Mouse (Mus musculus) hindbrain, embryonic 16.5 days (tissue): ENCODE measurements around the gene Eva1c. TPM values are rescaled to one million over a fixed set of nuclear protein-coding genes. Genes with fewer than 3 reads are reported as not detected.
A peak's percentile ranks its signal among the peaks of the same experiment; 100 is the strongest.

Source experiments
- ATAC-seq: fragments of 200-750 bp; cut with Nextera tagmentation; 2 replicates; pipeline ENCODE4 v1.8.0; 2017; ENCODE audit warnings: moderate TSS enrichment, moderate library complexity
- H3K27ac ChIP-seq: fragments of 300-500 bp; sonication (generic); 2 replicates; pipeline ENCODE4 v1.5.1; 2014; ENCODE audit warnings: low read depth, mild to moderate bottlenecking, control low read depth, low read length, moderate library complexity
- H3K27me3 ChIP-seq: fragments of 300-500 bp; sonication (generic); replicated peaks from 2 replicates; pipeline ENCODE4 v1.6.1; 2014; ENCODE audit warnings: low read length; ENCODE audit not compliant: control insufficient read depth, insufficient read depth
- H3K36me3 ChIP-seq: fragments of 300-500 bp; sonication (generic); 2 replicates; pipeline ENCODE4 v1.6.1; 2014; ENCODE audit warnings: mild to moderate bottlenecking, low read length, moderate library complexity, mixed read lengths; ENCODE audit not compliant: control insufficient read depth, insufficient read depth
- H3K4me1 ChIP-seq: fragments of 300-500 bp; sonication (generic); 2 replicates; pipeline ENCODE4 v1.6.1; 2014; ENCODE audit warnings: low read depth, low read length; ENCODE audit not compliant: control insufficient read depth, insufficient read depth
- H3K4me2 ChIP-seq: fragments of 300-500 bp; sonication (generic); 2 replicates; pipeline ENCODE4 v1.6.1; 2014; ENCODE audit warnings: mild to moderate bottlenecking, low read length, control low read depth, moderate library complexity
- H3K4me3 ChIP-seq: fragments of 300-500 bp; sonication (generic); 2 replicates; pipeline ENCODE4 v1.5.1; 2014; ENCODE audit warnings: mild to moderate bottlenecking, low read length, control low read depth, moderate library complexity
- H3K9ac ChIP-seq: fragments of 300-500 bp; sonication (generic); 2 replicates; pipeline ENCODE4 v1.6.1; 2014; ENCODE audit warnings: low read depth, mild to moderate bottlenecking, control low read depth, low read length, moderate library complexity
- H3K9me3 ChIP-seq: fragments of 300-500 bp; sonication (generic); 2 replicates; pipeline ENCODE4 v1.6.1; 2014; ENCODE audit warnings: mild to moderate bottlenecking, low read length, moderate library complexity; ENCODE audit not compliant: control insufficient read depth
- WGBS: fragments of 180-500 bp; shearing (Covaris S2); extraction: QIAGEN DNeasy Blood & Tissue Kit; methylation state at CpG from one replicate; pipeline ENCODE4 v1.1.7; 2014; 5-methylcytosine and 5-hydroxymethylcytosine counted together
- polyA plus RNA-seq: library from polyadenylated mRNA; unstranded; fragments of >200 nt; fragmentation: Nextera tagmentation; extraction: Ambion mirVana; gene quantifications from 2 replicates; pipeline ENCODE4 v1.2.1, GENCODE M21; 2015

Gene Eva1c
- polyA plus RNA-seq, 1 experiment from 2014 or later = 4.4 TPM

DNA sequence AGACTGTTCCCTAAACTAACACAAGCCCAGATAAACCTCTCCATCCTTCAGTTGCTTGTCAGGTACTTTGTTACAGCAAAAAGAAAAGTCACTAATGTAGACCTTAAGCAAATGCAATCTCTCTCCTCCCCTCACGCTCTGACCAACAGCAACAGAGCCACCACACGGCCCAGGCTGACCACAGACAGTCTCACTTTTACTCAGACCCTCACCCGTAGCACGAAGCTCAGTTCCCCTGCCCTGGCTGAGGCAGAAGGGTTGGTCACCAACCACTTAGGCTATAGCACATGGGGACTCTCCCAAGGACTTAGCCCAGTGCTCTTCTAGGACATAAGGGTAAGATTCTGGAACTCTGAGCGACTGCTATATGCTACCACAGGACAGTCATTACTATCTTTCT lies 27.7 kb upstream of the Eva1c start:
- H3K9ac ChIP-seq = no peak overlapping the region
- WGBS = 93% methylated on average over 5 of the region's 5 CpGs
- H3K36me3 ChIP-seq = peaks cover 37% of the 10 kb centered on the region
- H3K9me3 ChIP-seq = no peaks in the 10 kb centered on the region
- no peak overlapping the region for H3K4me3 ChIP-seq
- H3K4me1 ChIP-seq = no peaks in the 10 kb centered on the region
- no peaks in the 10 kb centered on the region for H3K27me3 ChIP-seq
- ATAC-seq = no peak
- H3K4me2 ChIP-seq = no peak overlapping the region
- H3K27ac ChIP-seq = no peak overlapping the region

DNA sequence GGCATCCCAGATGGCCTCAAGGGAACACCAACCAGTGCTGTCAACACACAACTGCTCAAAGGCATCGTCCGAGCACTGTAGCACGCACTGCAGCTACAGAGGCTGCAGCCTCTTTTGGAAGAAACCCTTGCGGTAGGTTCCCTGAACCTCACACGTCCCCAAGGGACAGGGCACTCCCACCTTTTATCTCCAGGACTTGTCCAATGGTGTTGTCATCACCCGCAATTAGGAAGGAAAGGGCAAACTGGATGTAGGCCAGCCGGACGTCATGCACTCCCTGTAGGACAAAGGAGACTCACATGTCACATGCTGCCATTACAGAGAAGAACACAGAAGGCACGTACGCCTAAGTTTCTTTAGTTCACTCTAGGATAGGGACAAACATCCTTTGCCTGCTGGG lies 26.7 kb upstream of the Eva1c start:
- Histone ChIP-seq H3K4me2 (no peak overlapping the region), H3K9me3 (no peaks in the 10 kb centered on the region), H3K4me1 (no peaks in the 10 kb centered on the region), H3K27me3 (no peaks in the 10 kb centered on the region), H3K9ac (no peak overlapping the region), H3K4me3 (no peak overlapping the region), H3K36me3 (peaks cover 46% of the 10 kb centered on the region), H3K27ac (no peak overlapping the region)
- no peak for ATAC-seq
- WGBS = 87% methylated on average over 10 of the region's 10 CpGs

DNA sequence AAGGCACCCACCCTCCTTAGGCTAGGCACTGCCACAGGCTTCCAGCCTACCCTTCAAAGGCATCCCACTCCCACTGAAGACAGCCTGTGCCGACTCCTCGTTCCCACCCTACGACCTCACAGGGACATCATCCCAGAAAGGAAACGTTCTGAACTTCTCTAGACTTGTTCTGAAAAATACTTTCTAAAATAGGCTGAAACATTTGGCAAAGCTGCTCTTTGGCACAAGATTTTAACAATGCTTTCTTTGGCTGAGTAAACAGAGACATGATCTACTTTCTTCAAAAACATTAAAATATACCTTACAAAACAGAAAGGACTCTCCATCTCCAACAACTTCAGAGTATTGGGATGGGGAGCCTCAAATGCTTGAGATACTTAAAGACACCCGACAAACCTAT lies 25.3 kb upstream of the Eva1c start:
- Histone ChIP-seq H3K9ac (no peak overlapping the region), H3K36me3 (peaks cover 37% of the 10 kb centered on the region), H3K9me3 (no peaks in the 10 kb centered on the region), H3K27ac (no peak overlapping the region), H3K4me2 (no peak overlapping the region), H3K27me3 (no peaks in the 10 kb centered on the region), H3K4me1 (no peaks in the 10 kb centered on the region), H3K4me3 (no peak overlapping the region)
- 92% methylated on average over 5 of the region's 5 CpGs for WGBS
- ATAC-seq = no peak

DNA sequence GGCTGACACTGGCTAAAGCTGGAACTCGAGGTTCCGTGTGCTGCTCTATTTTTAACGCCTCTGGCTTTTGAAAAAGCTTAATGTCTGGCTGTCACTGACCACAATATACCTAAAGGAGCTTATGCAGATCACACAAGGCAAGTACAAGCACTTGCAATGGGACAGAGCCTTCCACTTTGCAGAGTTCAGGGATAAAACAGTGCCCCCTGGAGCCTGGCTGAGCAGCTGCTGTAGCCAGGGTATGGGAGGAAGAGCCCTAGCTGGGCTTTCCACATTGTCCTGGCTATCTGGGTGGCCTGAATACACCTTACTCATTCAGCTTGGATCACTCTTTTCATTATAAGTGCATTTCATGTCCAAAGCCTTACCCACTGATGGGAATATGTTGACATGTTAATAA lies 24.6 kb upstream of the Eva1c start:
- Histone ChIP-seq H3K27ac (no peak overlapping the region), H3K4me3 (no peak overlapping the region), H3K27me3 (no peaks in the 10 kb centered on the region), H3K4me2 (no peak overlapping the region), H3K4me1 (no peaks in the 10 kb centered on the region), H3K9me3 (no peaks in the 10 kb centered on the region), H3K36me3 (peaks cover 35% of the 10 kb centered on the region), H3K9ac (no peak overlapping the region)
- WGBS = 81% methylated on average over 3 of the region's 3 CpGs
- no peak for ATAC-seq

DNA sequence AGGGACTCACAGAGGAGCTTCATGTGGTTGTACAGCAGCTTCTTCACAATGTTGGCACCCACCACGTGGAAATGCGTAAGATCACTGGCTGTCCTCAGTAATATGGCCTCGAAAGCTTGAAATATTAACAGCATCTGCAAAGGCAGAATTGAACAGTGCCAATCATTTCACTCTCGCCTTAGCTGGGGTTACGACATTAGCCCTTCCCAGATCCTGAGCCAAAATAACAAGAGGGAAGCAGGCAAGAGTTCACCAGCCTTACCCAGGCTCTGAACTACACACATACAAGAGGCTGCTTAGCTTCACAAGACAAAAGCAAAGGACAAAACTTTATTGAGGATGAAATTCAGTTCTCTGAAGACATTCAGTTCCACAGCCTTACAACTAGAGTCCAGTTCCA lies 22.1 kb upstream of the Eva1c start:
- Histone ChIP-seq H3K4me3 (no peak overlapping the region), H3K27me3 (no peaks in the 10 kb centered on the region), H3K9ac (no peak overlapping the region), H3K36me3 (peaks cover 27% of the 10 kb centered on the region), H3K4me2 (no peak overlapping the region), H3K9me3 (no peaks in the 10 kb centered on the region), H3K4me1 (peaks cover 4% of the 10 kb centered on the region), H3K27ac (no peak overlapping the region)
- ATAC-seq = no peak
- 92% methylated on average over 5 of the region's 5 CpGs for WGBS

DNA sequence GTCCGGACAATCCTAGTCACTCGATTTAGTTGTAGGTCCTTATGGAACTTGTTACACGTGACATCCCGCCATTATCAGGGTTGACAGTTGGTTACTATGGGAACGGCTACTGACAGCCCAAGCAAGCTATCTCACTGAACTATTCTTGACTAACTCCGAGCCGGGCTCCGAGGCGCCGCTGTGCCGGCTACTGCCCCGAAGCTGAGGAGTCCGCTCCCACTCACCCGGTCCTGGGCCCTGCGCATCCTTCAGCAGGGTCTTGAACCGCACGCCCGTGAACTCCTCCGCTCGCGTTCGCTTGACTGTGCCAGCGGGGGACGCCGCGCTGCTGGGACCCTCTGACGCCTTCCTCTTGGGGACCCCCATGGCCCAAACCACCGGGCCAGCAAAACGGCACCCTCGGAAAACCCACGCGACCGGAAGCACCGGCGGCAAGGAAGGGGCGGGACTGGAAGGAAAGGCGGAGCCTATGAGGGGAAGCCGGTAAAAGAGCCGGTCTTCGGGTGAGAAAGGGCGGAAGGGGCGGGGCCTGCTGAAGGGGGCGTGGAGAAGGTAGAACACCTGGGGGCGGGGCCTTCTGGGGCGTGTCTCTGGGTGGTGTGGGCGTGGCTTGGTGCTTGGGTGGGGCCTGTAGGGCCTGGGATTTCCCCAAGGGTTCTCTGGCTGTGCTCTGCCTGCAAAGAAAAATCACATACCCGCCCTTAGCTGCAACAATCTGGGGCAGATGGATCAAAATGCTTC lies 16.4 kb upstream of the Eva1c start, which contains the start of gene Urb1:
TSS of gene Urb1 (minus strand) at position 439 of the 741 bp plus-strand sequence.
- Histone ChIP-seq H3K4me1 (peaks cover 12% of the 10 kb centered on the region), H3K9me3 (no peaks in the 10 kb centered on the region), H3K9ac (peak within 1 kb of the TSS; percentile 73), H3K4me3 (peak within 1 kb of the TSS; percentile 86), H3K27ac (peak within 1 kb of the TSS; percentile 77), H3K36me3 (no peaks in the 10 kb centered on the region), H3K27me3 (no peaks in the 10 kb centered on the region), H3K4me2 (peak within 1 kb of the TSS; percentile 61)
- ATAC-seq = peak; percentile 98
- 0% methylated on average over 47 of the region's 47 CpGs for WGBS

DNA sequence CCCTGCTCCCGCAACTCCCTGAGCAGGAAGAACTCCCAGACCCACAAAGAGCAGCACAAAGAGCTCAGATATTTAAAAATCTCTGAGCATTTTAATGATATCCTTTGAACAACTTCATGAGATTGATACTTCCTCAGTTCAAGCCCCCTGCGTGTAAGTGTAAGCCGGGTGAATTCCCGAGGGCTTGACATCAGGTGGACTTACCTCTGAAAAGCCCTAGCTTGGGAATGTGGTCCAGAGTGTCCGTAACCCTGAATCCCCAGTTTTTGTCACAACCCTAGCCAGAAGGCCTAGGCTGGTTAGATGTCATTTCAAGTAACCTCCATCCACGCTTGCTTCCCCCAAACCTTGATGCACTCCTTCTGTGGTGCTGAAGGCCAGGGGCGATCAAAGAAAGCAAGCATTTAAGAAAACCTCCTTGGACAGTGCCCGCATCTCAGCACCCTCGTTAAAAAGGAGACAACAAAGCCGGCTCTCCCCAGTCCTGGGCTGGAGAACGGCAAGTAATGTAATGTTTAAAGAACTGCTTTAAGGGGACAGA lies 15.7 kb upstream of the Eva1c start:
- 43% methylated on average over 11 of the region's 11 CpGs for WGBS
- Histone ChIP-seq H3K4me1 (peaks cover 12% of the 10 kb centered on the region), H3K4me3 (peak overlapping the region; percentile 86), H3K27me3 (no peaks in the 10 kb centered on the region), H3K36me3 (no peaks in the 10 kb centered on the region), H3K4me2 (peak overlapping the region; percentile 61), H3K27ac (peak overlapping the region; percentile 77), H3K9me3 (no peaks in the 10 kb centered on the region), H3K9ac (peak overlapping the region; percentile 63)
- no peak; the same call in 1 of the 2 replicates for ATAC-seq

DNA sequence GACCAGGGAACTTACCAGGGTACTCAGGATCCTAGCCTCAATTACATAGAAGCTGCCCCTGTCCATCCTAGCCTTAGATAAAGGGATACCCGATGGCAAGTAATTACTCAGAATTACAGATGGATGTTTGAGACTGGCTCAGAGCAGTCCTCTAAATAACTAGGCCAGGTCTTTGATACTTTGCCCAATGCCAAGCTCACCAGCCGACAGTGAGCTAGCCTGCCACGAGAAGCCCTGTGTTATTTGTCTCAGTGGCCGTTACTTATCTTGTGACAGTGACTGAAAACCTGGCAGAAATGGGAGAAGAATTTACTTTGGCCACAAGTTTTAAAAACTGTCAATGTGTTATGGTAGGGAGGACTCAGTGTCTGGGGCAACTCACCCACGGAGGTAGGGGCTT lies 14.4 kb upstream of the Eva1c start:
- Histone ChIP-seq H3K9me3 (no peaks in the 10 kb centered on the region), H3K27me3 (no peaks in the 10 kb centered on the region), H3K36me3 (no peaks in the 10 kb centered on the region), H3K9ac (no peak overlapping the region), H3K4me3 (no peak overlapping the region), H3K4me2 (no peak overlapping the region), H3K27ac (no peak overlapping the region), H3K4me1 (peaks cover 12% of the 10 kb centered on the region)
- WGBS = 88% methylated on average over 5 of the region's 5 CpGs
- ATAC-seq = no peak

DNA sequence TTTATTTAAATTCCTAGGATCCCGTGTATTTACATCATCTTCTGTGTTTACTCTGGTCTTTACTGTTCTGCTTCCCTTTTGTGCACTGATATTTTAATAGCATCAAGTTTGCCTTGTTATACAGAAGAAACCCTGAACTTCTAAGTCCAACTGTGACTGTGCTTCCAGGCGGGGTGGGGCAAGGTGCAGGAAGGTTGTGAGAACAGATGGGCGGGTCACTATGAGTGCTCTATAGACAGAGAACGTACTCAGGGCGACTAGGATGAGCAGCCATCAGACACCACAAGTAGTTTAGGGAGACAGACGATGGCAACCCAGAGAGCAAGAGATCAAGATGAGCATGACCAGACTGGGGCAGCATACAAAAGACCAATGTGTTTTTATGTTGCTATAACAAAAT lies 6.2 kb upstream of the Eva1c start:
- 83% methylated on average over 6 of the region's 6 CpGs for WGBS
- Histone ChIP-seq H3K9me3 (no peaks in the 10 kb centered on the region), H3K27me3 (no peaks in the 10 kb centered on the region), H3K36me3 (no peaks in the 10 kb centered on the region), H3K9ac (no peak overlapping the region), H3K4me3 (no peak overlapping the region), H3K4me2 (no peak overlapping the region), H3K27ac (no peak overlapping the region), H3K4me1 (no peaks in the 10 kb centered on the region)
- no peak for ATAC-seq
